Mouse (Mus musculus) lung, postnatal 0 days (tissue): Measurements from ENCODE around the gene Slc8a3. TPM values are rescaled to one million over a fixed set of nuclear protein-coding genes. Genes with fewer than 3 reads are reported as not detected.

ENCODE experiments used
- ATAC-seq: fragments of 200-750 bp; cut with Nextera tagmentation; 2 replicates; pipeline ENCODE4 v1.8.0; 2017; ENCODE audit warnings: moderate library complexity
- DNase-seq: peaks from one replicate; pipeline ENCODE4 v3.0.0-alpha.2; 2016; ENCODE audit warnings: low spot score
- H3K27ac ChIP-seq: fragments of 300-500 bp; sonication (generic); 2 replicates; pipeline ENCODE4 v1.5.1; 2014; ENCODE audit warnings: antibody characterized with exemption, mild to moderate bottlenecking, low read length, mixed read lengths
- H3K27me3 ChIP-seq: fragments of 300-500 bp; sonication (generic); replicated peaks from 2 replicates; pipeline ENCODE4 v1.6.1; 2014; ENCODE audit warnings: low read length, mixed read lengths; ENCODE audit not compliant: insufficient read depth
- H3K36me3 ChIP-seq: fragments of 300-500 bp; sonication (generic); 2 replicates; pipeline ENCODE4 v1.6.1; 2014; ENCODE audit warnings: low read length, mixed read lengths; ENCODE audit not compliant: insufficient read depth
- H3K4me1 ChIP-seq: fragments of 300-500 bp; sonication (generic); 2 replicates; pipeline ENCODE4 v1.6.1; 2014; ENCODE audit warnings: antibody characterized with exemption, low read depth, low read length, mixed read lengths; ENCODE audit not compliant: insufficient read depth
- H3K4me2 ChIP-seq: fragments of 300-500 bp; sonication (generic); replicated peaks from 2 replicates; pipeline ENCODE4 v1.6.1; 2014; ENCODE audit warnings: low read depth, mild to moderate bottlenecking, low read length, moderate library complexity, mixed read lengths
- H3K4me3 ChIP-seq: fragments of 300-500 bp; sonication (generic); 2 replicates; pipeline ENCODE4 v1.5.1; 2014; ENCODE audit warnings: low read depth, low read length
- H3K9ac ChIP-seq: fragments of 300-500 bp; sonication (generic); replicated peaks from 2 replicates; pipeline ENCODE4 v1.6.1; 2014; ENCODE audit warnings: low read depth, mild to moderate bottlenecking
- H3K9me3 ChIP-seq: fragments of 300-500 bp; sonication (generic); 2 replicates; pipeline ENCODE4 v1.6.1; 2016; ENCODE audit warnings: low read length, mixed read lengths
- CTCF ChIP-seq: IDR thresholded peaks from 2 replicates; pipeline ENCODE4 v1.5.1; 2016; ENCODE audit warnings: antibody characterized with exemption, mild to moderate bottlenecking
- EP300 ChIP-seq: IDR thresholded peaks from 2 replicates; pipeline ENCODE4 v1.6.1; 2016; ENCODE audit warnings: antibody characterized with exemption, mild to moderate bottlenecking, control low read depth
- WGBS: fragments of 180-500 bp; shearing (Covaris S2); extraction: QIAGEN DNeasy Blood & Tissue Kit; methylation state at CpG from one replicate; pipeline ENCODE4 v1.1.7; 2014; 5-methylcytosine and 5-hydroxymethylcytosine counted together
- polyA plus RNA-seq: library from polyadenylated mRNA; unstranded; fragments of >200 nt; fragmentation: Nextera tagmentation; extraction: Ambion mirVana; gene quantifications from 2 replicates; pipeline ENCODE4 v1.2.1, GENCODE M21; 2015

Slc8a3 gene
- polyA plus RNA-seq, 1 experiment from 2014 or later: 0.21 TPM

DNA sequence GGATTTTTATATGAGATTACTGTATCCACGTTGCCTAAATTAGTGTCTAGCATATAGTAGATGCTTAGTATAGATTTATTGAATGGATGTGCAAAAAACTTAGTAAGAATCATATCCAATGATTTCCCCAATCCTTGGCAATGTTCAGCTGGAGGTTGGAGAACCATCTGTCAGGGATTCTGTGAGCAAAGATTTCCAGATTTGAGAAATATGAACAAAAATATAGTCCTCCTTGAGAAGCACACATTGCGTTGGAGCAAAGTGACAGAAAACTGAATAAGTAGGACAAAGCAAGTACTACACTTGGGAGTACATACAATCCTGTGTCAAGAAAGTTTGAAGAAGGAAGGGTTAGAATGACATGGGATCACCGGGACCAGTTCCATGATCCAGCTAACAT is 8.9 kb downstream of the Slc8a3 start:
- Histone ChIP-seq H3K4me3 (no peak overlapping the region), H3K4me2 (no peak overlapping the region), H3K4me1 (no peaks in the 10 kb centered on the region), H3K9ac (no peak overlapping the region), H3K9me3 (no peaks in the 10 kb centered on the region), H3K27me3 (no peaks in the 10 kb centered on the region), H3K36me3 (no peaks in the 10 kb centered on the region), H3K27ac (no peak overlapping the region)
- TF ChIP-seq EP300 (no peak), CTCF (no peak)
- no peak for ATAC-seq
- WGBS: 90% methylated on average over 3 of the region's 3 CpGs
- no peak for DNase-seq

DNA sequence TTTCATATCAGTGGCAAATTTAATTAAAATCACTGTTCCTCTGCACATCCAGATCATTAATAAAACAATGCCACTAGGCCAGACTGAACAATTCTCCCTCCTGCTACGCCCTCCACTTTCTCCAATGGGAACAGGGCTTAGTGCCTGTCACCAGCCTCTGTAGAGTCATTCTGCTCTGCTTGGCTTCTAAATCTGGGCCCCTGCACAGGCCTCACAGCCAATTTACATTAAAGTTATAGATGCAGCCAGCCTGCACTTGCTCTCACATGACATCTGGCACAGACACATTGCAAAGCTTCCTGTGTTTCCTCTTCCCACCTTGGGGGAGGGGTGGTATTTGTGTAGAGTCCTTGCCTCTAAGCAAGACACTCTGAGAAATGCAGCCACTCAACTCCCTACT is 12.0 kb downstream of the Slc8a3 start:
- H3K4me2 ChIP-seq: no peak overlapping the region
- no peak overlapping the region for H3K9ac ChIP-seq
- WGBS: 88% methylated on average over 1 of the region's 1 CpGs
- DNase-seq (no peak), ATAC-seq (no peak)
- TF ChIP-seq EP300 (no peak), CTCF (no peak)
- H3K36me3 ChIP-seq: no peaks in the 10 kb centered on the region
- H3K4me3 ChIP-seq: no peak overlapping the region
- H3K4me1 ChIP-seq: no peaks in the 10 kb centered on the region
- no peaks in the 10 kb centered on the region for H3K9me3 ChIP-seq
- no peaks in the 10 kb centered on the region for H3K27me3 ChIP-seq
- H3K27ac ChIP-seq: no peak overlapping the region

DNA sequence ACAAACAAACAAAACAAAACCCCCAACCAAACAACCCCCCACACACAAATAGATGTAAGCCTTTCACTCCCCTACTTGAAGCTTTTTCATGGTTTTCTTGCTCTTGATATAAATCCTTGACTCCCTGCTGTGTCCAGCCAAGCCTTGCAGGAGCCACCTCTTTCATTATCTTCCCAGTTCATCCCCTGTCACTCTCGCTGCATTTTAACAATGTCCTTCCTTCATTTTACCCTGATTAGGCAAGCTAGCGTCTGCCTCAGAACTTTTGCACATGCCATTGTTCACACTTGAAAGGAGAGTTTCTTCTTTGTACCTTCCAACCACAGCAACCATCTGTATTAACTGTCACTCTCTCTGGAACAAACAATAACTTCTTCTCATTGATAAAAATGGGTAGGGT is 15.2 kb downstream of the Slc8a3 start:
- Histone ChIP-seq H3K9me3 (no peaks in the 10 kb centered on the region), H3K27ac (no peak overlapping the region), H3K4me1 (no peaks in the 10 kb centered on the region), H3K27me3 (no peaks in the 10 kb centered on the region), H3K4me3 (no peak overlapping the region), H3K9ac (no peak overlapping the region), H3K4me2 (no peak overlapping the region), H3K36me3 (no peaks in the 10 kb centered on the region)
- no peak for ATAC-seq
- TF ChIP-seq CTCF (no peak), EP300 (no peak)
- no peak for DNase-seq
- 44% methylated on average over 2 of the region's 2 CpGs for WGBS

DNA sequence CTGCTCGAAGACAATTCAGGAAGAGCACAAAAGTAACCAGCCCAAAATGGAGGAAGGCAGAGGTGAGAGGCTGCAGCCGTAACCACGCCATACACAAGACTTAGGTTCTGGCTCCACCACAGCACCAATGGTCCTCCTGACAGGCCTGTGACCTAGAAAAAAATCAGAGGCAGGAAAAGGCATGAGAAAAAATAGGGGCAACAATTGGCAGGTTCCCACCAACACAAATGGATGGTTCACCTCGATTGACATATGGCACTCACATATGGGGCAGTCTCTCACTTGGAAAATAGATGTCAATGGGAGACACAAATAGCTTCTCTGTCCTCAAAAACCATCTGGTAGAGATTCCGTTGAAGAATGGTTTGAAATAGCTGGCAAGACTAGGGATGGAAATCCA is 17.0 kb downstream of the Slc8a3 start:
- TF ChIP-seq EP300 (no peak), CTCF (no peak)
- ATAC-seq: no peak
- no peaks in the 10 kb centered on the region for H3K36me3 ChIP-seq
- DNase-seq: no peak
- no peaks in the 10 kb centered on the region for H3K27me3 ChIP-seq
- H3K9me3 ChIP-seq: no peaks in the 10 kb centered on the region
- no peak overlapping the region for H3K4me3 ChIP-seq
- 90% methylated on average over 5 of the region's 5 CpGs for WGBS
- no peak overlapping the region for H3K4me2 ChIP-seq
- H3K4me1 ChIP-seq: no peaks in the 10 kb centered on the region
- no peak overlapping the region for H3K9ac ChIP-seq
- H3K27ac ChIP-seq: no peak overlapping the region

DNA sequence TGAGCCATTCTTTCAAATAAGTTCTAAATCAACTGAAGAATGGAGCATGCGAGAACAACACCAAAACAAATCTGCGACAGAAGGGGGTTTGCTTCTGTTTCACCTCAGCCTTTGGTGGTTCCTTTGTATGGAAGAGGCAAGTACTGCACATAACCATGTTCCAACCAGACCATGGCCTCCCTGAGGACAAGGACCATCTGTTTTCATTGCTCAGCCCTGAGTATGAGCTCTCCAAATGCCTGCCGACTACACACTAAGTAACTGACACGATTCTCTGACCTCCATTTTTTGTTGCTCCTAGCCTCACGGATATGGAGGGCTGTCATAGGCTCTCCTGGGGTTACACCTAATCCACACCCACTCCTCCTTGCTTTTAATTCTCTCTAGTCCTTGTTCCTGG is 29.4 kb downstream of the Slc8a3 start:
- no peak for DNase-seq

DNA sequence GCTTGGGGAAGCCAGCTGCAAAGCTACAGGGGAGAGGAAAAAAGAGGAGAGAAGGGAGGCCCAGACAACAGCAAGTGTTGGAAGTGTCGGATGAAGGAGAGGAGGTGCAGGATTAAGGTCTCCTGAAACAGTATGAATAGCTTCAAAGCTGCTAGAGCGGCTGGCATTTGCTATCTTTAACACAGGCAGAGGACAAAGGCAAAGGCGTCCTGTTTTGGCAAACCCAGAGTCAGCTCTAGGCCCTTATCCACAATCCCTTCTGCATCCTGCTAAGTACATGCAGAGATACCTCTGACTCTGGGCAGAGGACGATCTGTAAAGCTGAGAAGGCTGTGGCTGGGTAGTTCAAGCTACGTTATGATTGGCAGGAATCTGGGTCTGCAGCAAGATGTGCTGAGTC is 38.4 kb downstream of the Slc8a3 start:
- Histone ChIP-seq H3K27ac (no peak overlapping the region), H3K4me3 (no peak overlapping the region), H3K36me3 (no peaks in the 10 kb centered on the region), H3K4me2 (no peak overlapping the region), H3K9me3 (no peaks in the 10 kb centered on the region), H3K4me1 (no peaks in the 10 kb centered on the region), H3K9ac (no peak overlapping the region), H3K27me3 (no peaks in the 10 kb centered on the region)
- WGBS: 47% methylated on average over 5 of the region's 5 CpGs
- TF ChIP-seq EP300 (no peak), CTCF (no peak)
- ATAC-seq: no peak
- no peak for DNase-seq

More for the DNA sequence above, 29.4 kb downstream of the Slc8a3 start:
- no peak for ATAC-seq
- Histone ChIP-seq H3K9ac (no peak overlapping the region), H3K4me1 (no peaks in the 10 kb centered on the region), H3K27me3 (no peaks in the 10 kb centered on the region), H3K9me3 (no peaks in the 10 kb centered on the region), H3K4me3 (no peak overlapping the region), H3K4me2 (no peak overlapping the region), H3K36me3 (no peaks in the 10 kb centered on the region), H3K27ac (no peak overlapping the region)
- whole genome bisulfite sequencing: 83% methylated on average over 5 of the region's 5 CpGs
- TF ChIP-seq EP300: no peak
- TF ChIP-seq CTCF: no peak

DNA sequence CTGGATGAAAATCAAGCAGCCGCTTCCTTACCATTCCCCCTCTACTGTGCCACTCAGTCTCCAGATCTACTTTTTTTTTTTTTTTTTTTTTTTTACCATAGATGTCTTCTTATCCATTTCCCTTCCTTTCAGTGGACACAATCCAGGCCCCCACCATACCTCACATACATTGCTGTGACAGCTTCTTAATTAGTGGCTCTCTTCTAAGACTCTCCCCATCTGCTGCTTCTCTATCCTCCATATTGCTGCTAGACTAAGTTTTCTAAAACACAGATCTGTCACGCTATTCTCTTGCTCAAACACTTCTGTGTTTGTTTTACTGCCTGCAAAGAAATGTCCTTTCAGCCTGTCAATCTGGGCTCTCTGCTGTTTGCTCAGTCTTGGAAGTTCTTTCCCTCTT is 54.9 kb downstream of the Slc8a3 start:
- WGBS: 61% methylated on average over 2 of the region's 2 CpGs
- Histone ChIP-seq H3K4me1 (no peaks in the 10 kb centered on the region), H3K36me3 (no peaks in the 10 kb centered on the region), H3K27me3 (no peaks in the 10 kb centered on the region), H3K4me3 (no peak overlapping the region), H3K4me2 (no peak overlapping the region), H3K9ac (no peak overlapping the region), H3K27ac (no peak overlapping the region), H3K9me3 (no peaks in the 10 kb centered on the region)
- ATAC-seq (no peak), DNase-seq (no peak)
- TF ChIP-seq EP300 (no peak), CTCF (no peak)
